Mouse (Mus musculus): ENCODE data around the gene Atp1b2. TPM values are rescaled to one million over a fixed set of nuclear protein-coding genes. Genes with fewer than 3 reads are reported as not detected.

Atp1b2 gene
- total and polyA plus RNA-seq, 3 experiments = 0.09 TPM; not detected in 2

GRCm38 (mm10) chr11:69559851-69560765 is 45.6 kb downstream of the Atp1b2 start, which contains the start of gene Efnb3:
TSS of gene Efnb3 (minus strand) at chr11:69560205.
- no peaks in the 10 kb centered on the region for H3K4me1 ChIP-seq (ENCODE audit: control insufficient read depth in 1 of 2, insufficient read depth in 2 of 2)
- H3K9ac ChIP-seq (ENCODE audit: insufficient read depth, low read depth) = no peak within 1 kb of the TSS
- DNase-seq (ENCODE audit: extremely low read depth) = no peak
- no peak for TF ChIP-seq GABPA (IDR thresholded peaks at IDR 0.05; ENCODE audit: insufficient replicate concordance, low read depth, low read length)
- no peak for TF ChIP-seq USF2 (conservative IDR thresholded peaks at IDR 0.05; ENCODE audit: low read depth, low read length)
- TF ChIP-seq PAX5 (IDR thresholded peaks at IDR 0.05; ENCODE audit: low read length) = no peak
- TF ChIP-seq MAZ (IDR thresholded peaks at IDR 0.05; ENCODE audit: low read depth, low read length) = no peak
- no peak for TF ChIP-seq HCFC1 (IDR thresholded peaks at IDR 0.05; ENCODE audit: low read depth, low read length)
- TF ChIP-seq MAX (IDR thresholded peaks at IDR 0.05; ENCODE audit: low read length) = no peak
- no peak for TF ChIP-seq CTCF (conservative IDR thresholded peaks at IDR 0.05 in 1 of 2, IDR thresholded peaks at IDR 0.05 in 1 of 2; ENCODE audit: low read depth in 2 of 2, low read length in 2 of 2)
- TF ChIP-seq ZC3H11A (IDR thresholded peaks at IDR 0.05; ENCODE audit: low read depth, low read length) = no peak
- no peak for TF ChIP-seq MAFK (IDR thresholded peaks at IDR 0.05; ENCODE audit: insufficient replicate concordance, low read length)
- TF ChIP-seq TCF12 (IDR thresholded peaks at IDR 0.05; ENCODE audit: low read depth, low read length) = no peak
- no peak for TF ChIP-seq CHD2 (IDR thresholded peaks at IDR 0.05; ENCODE audit: low read length)
- TF ChIP-seq POLR2A (IDR thresholded peaks at IDR 0.05; ENCODE audit: low read depth, low read length) = no peak
- no peak for TF ChIP-seq TBP (conservative IDR thresholded peaks at IDR 0.05; ENCODE audit: low read depth, low read length)
- TF ChIP-seq EP300 (IDR thresholded peaks at IDR 0.05; ENCODE audit: low read length) = no peak
- no peak for TF ChIP-seq MYC (IDR thresholded peaks at IDR 0.05; ENCODE audit: low read depth, low read length)
- TF ChIP-seq CHD1 (IDR thresholded peaks at IDR 0.05; ENCODE audit: low read depth, low read length) = no peak
- no peak for TF ChIP-seq SMC3 (IDR thresholded peaks at IDR 0.05; ENCODE audit: low read depth, low read length)
- H3K9me3 ChIP-seq (replicated peaks; ENCODE audit: low read length) = no peaks in the 10 kb centered on the region
- no peak within 1 kb of the TSS for H3K4me3 ChIP-seq (replicated peaks in 1 of 3; ENCODE audit: low read depth in 2 of 3, low read length in 2 of 3, poor library complexity in 1 of 3)
- no peaks in the 10 kb centered on the region for H3K79me2 ChIP-seq (replicated peaks; ENCODE audit: control insufficient read depth, extremely low read depth, insufficient read depth, poor library complexity, severe bottlenecking)
- H3K4me2 ChIP-seq (ENCODE audit: insufficient read depth, low read depth, poor library complexity, severe bottlenecking) = no peak within 1 kb of the TSS
- no peak within 1 kb of the TSS for H3K27ac ChIP-seq (ENCODE audit: insufficient read depth, low read depth)
- dilution Hi-C loops (cut with MboI; ENCODE audit: extremely low pct_ligation_motif_present, extremely low pct_unique_long_range_greater_than_20kb, low sequenced_read_pairs) = no loop called here
- peaks cover 42 to 90% of the 10 kb centered on the region in 2 experiments for H3K36me3 ChIP-seq (replicated peaks in 1 of 2; ENCODE audit: control insufficient read depth in 1 of 2, insufficient read depth in 1 of 2, low read length in 1 of 2)
- H3K27me3 ChIP-seq (replicated peaks) = no peaks in the 10 kb centered on the region
- in situ Hi-C loops (cut with MboI; ENCODE audit: low pct_ligation_motif_present, low pct_unique_long_range_greater_than_20kb, low sequenced_read_pairs) = no loop called here

- Histone ChIP-seq H3K4me2 (ENCODE audit: insufficient read depth, low read depth, poor library complexity, severe bottlenecking) (no peak overlapping the region), H3K27me3 (replicated peaks) (no peaks in the 10 kb centered on the region), H3K79me2 (replicated peaks; ENCODE audit: control insufficient read depth, extremely low read depth, insufficient read depth, poor library complexity, severe bottlenecking) (no peaks in the 10 kb centered on the region), H3K4me1 (ENCODE audit: control insufficient read depth in 1 of 2, insufficient read depth in 2 of 2) (no peaks in the 10 kb centered on the region), H3K9me3 (replicated peaks; ENCODE audit: low read length) (no peaks in the 10 kb centered on the region), H3K27ac (ENCODE audit: insufficient read depth, low read depth) (no peak overlapping the region), H3K4me3 (replicated peaks in 1 of 3; ENCODE audit: low read depth in 2 of 3, low read length in 2 of 3, poor library complexity in 1 of 3) (no peak overlapping the region), H3K9ac (ENCODE audit: insufficient read depth, low read depth) (no peak overlapping the region), H3K36me3 (replicated peaks in 1 of 2; ENCODE audit: control insufficient read depth in 1 of 2, insufficient read depth in 1 of 2, low read length in 1 of 2) (peaks cover 38 to 90% of the 10 kb centered on the region in 2 experiments)
- in situ Hi-C loops (cut with MboI; ENCODE audit: low pct_ligation_motif_present, low pct_unique_long_range_greater_than_20kb, low sequenced_read_pairs) = no loop called here
- TF ChIP-seq IRF4 (IDR thresholded peaks at IDR 0.05; ENCODE audit: low read depth, low read length) (no peak), POLR2AphosphoS2 (IDR thresholded peaks at IDR 0.05; ENCODE audit: low read depth, low read length) (no peak), USF2 (conservative IDR thresholded peaks at IDR 0.05; ENCODE audit: low read depth, low read length) (no peak), TBP (conservative IDR thresholded peaks at IDR 0.05; ENCODE audit: low read depth, low read length) (no peak), E2F4 (IDR thresholded peaks at IDR 0.05; ENCODE audit: insufficient replicate concordance, low read depth, low read length) (no peak), PAX5 (IDR thresholded peaks at IDR 0.05; ENCODE audit: low read length) (no peak), ZNF384 (IDR thresholded peaks at IDR 0.05; ENCODE audit: low read depth, low read length) (no peak)
- no peak for DNase-seq (ENCODE audit: extremely low read depth)
- dilution Hi-C loops (cut with MboI; ENCODE audit: extremely low pct_ligation_motif_present, extremely low pct_unique_long_range_greater_than_20kb, low sequenced_read_pairs) = no loop called here
These were observed 46.6 kb downstream of the Atp1b2 start for GRCm38 (mm10) chr11:69559183-69559582.

Data from CH12.LX (cell line).